Mouse (Mus musculus) kidney, adult 2 months (tissue): ENCODE results near the gene Wee2. TPM values are rescaled to one million over a fixed set of nuclear protein-coding genes. Genes with fewer than 3 reads are reported as not detected.

Experiments
- DNase-seq: peaks from one replicate; pipeline ENCODE4 v3.0.0; 2021
- H3K27ac ChIP-seq: fragments of 200-500 bp; 2 replicates; pipeline ENCODE4 v1.5.1; 2012; ENCODE audit warnings: low read depth, low read length, control low read depth, inconsistent platforms; ENCODE audit not compliant: insufficient read depth
- H3K27me3 ChIP-seq: fragments of 200-500 bp; replicated peaks from 2 replicates; pipeline ENCODE4 v1.6.1; 2012; ENCODE audit warnings: mild to moderate bottlenecking, moderate library complexity, low read length, inconsistent platforms; ENCODE audit not compliant: control insufficient read depth, insufficient read depth
- H3K36me3 ChIP-seq: fragments of 200-500 bp; 2 replicates; pipeline ENCODE4 v1.6.1; 2012; ENCODE audit warnings: mild to moderate bottlenecking, moderate library complexity, low read length, inconsistent platforms; ENCODE audit not compliant: control insufficient read depth, insufficient read depth
- H3K4me1 ChIP-seq: fragments of 200-500 bp; 2 replicates; pipeline ENCODE4 v1.6.1; 2011; ENCODE audit warnings: low read length; ENCODE audit not compliant: control insufficient read depth, insufficient read depth
- H3K4me3 ChIP-seq: fragments of 200-500 bp; 2 replicates; pipeline ENCODE4 v1.5.1; 2011; ENCODE audit warnings: mild to moderate bottlenecking, low read depth, low read length, control low read depth; ENCODE audit not compliant: insufficient read depth
- CTCF ChIP-seq: fragments of 200-500 bp; conservative IDR thresholded peaks from 2 replicates; pipeline ENCODE4 v1.5.1; 2011; ENCODE audit warnings: low read depth, mild to moderate bottlenecking, control low read depth, low read length, moderate library complexity, mixed read lengths; ENCODE audit not compliant: insufficient read depth, insufficient read length
- POLR2A ChIP-seq: fragments of 200-500 bp; IDR thresholded peaks from one replicate; pipeline ENCODE4 v1.6.1; 2011; ENCODE audit warnings: low read depth, low read length, control low read depth
- WGBS: fragments of 180-500 bp; shearing (Covaris S2); methylation state at CpG from one replicate; pipeline ENCODE4 v1.1.7; 2018; 5-methylcytosine and 5-hydroxymethylcytosine counted together
- polyA plus RNA-seq: library from polyadenylated mRNA; depleted of rRNA; stranded (reverse); fragments of >200 nt; gene quantifications from 2 replicates; pipeline ENCODE4 v1.2.3, GENCODE M21; 2012; rRNA removed

Wee2 gene
- polyA plus RNA-seq, 1 experiment, result not detected

DNA sequence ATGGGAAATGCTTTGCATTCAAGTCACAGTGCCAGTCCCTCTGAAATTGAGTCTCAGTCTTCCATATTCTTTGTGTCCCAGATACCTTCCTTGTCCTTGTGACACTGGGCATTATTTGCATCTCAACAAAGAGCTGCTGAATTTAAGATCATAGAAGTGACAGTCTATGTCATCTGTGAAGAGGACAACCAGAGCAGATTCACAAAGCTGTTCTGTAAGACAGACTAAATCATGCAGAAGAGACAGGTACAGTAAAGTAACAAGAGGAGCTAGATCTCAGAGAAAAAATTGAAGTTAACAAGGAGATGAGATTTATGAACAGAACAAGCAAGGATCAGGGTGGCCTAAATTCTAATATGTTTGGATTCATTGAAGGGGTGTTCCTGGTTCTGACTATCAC is 52.0 kb downstream of the Wee2 start, which contains the start of gene Tas2r137:
Gene Tas2r137, plus strand, starts transcription at position 301 of the 400 bp plus-strand sequence.
- no peak within 1 kb of the TSS for H3K27ac ChIP-seq
- no peaks in the 10 kb centered on the region for H3K4me1 ChIP-seq
- TF ChIP-seq CTCF (no peak), POLR2A (no peak)
- no peaks in the 10 kb centered on the region for H3K27me3 ChIP-seq
- H3K4me3 ChIP-seq, result no peak within 1 kb of the TSS
- DNase-seq, result no peak
- no peaks in the 10 kb centered on the region for H3K36me3 ChIP-seq

DNA sequence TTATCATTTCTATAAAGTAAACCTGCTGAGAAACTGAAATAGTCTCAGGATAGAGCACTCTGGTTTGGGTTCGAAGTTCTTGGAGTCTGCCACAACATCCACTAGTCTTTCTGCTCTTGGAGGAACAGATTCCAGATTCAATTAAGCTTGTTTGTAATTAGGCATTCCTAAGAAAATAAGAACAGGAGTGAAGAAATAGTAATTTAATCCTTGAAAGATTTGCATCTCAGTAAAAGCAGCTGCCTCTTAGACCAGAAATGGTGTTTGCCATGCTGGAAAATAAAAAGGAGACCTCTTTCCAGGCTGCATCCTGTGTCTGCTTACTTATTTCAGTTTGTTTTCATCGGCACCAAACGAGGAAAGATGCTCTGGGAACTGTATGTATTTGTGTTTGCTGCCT is 54.3 kb downstream of the Wee2 start, which contains the start of gene Tas2r108:
Gene Tas2r108, plus strand, starts transcription at position 301 of the 400 bp plus-strand sequence.
- WGBS, result 91% methylated on average over 3 of the region's 3 CpGs

More for the DNA sequence above, 54.3 kb downstream of the Wee2 start, which contains the start of gene Tas2r108:
- no peak within 1 kb of the TSS for H3K4me3 ChIP-seq
- no peaks in the 10 kb centered on the region for H3K36me3 ChIP-seq
- DNase-seq, result no peak
- H3K27me3 ChIP-seq, result no peaks in the 10 kb centered on the region
- TF ChIP-seq POLR2A (no peak), CTCF (no peak)
- H3K27ac ChIP-seq, result no peak within 1 kb of the TSS
- H3K4me1 ChIP-seq, result no peaks in the 10 kb centered on the region

Other genes starting within 250 kb of the Wee2 start
- 13.5 and 15.6 TPM in 2 replicates for gene Agk, start 113.9 kb upstream of the Wee2 start, polyA plus RNA-seq
- 4.9 and 6.2 TPM in 2 replicates for gene E330009J07Rik, start 3.0 kb upstream of the Wee2 start, polyA plus RNA-seq
- 9.6 and 13.5 TPM in 2 replicates for gene Ssbp1, start 32.3 kb downstream of the Wee2 start, polyA plus RNA-seq
- not detected in 2 replicates for gene Tas2r137, start 52.1 kb downstream of the Wee2 start, polyA plus RNA-seq
- gene Tas2r108, start 54.4 kb downstream of the Wee2 start, polyA plus RNA-seq, result 0.12 TPM in 1 of 2 replicates, not detected in the other
- gene Prss37, start 80.4 kb downstream of the Wee2 start, polyA plus RNA-seq, result 0.13 TPM in 1 of 2 replicates, not detected in the other
- gene Olfr461, start 116.0 kb downstream of the Wee2 start, polyA plus RNA-seq, result not detected in 2 replicates
- 0.11 and 0.16 TPM in 2 replicates for gene Olfr460, start 130.4 kb downstream of the Wee2 start, polyA plus RNA-seq
- gene Clec5a, start 146.7 kb downstream of the Wee2 start, polyA plus RNA-seq, result 0.07 and 0.52 TPM in 2 replicates
- 0.08 and 0.15 TPM in 2 replicates for gene Tas2r138, start 174.2 kb downstream of the Wee2 start, polyA plus RNA-seq
- 34.1 and 34.7 TPM in 2 replicates for gene Mgam, start 189.7 kb downstream of the Wee2 start, polyA plus RNA-seq